Mouse (Mus musculus) liver, adult 2 months (tissue): ENCODE measurements at regions not wholly inside any gene's neighbourhood (a gene's known extent, or its start where the extent isn't known, plus 50 kb on each side); places are given as distances from the start of the nearest gene placed in this dataset.

Experiments used
- DNase-seq: peaks from one replicate; pipeline ENCODE4 v3.0.0-alpha.2; 2011; ENCODE audit warnings: low read depth, low spot score; ENCODE audit errors: extremely low read depth
- H3K27ac ChIP-seq: fragments of 200-500 bp; replicated peaks from 2 replicates; pipeline ENCODE4 v1.5.1; 2012; ENCODE audit warnings: low read depth, mild to moderate bottlenecking, control low read depth, inconsistent platforms, low read length; ENCODE audit not compliant: insufficient read depth
- H3K27me3 ChIP-seq: fragments of 200-500 bp; 2 replicates; pipeline ENCODE4 v1.6.1; 2012; ENCODE audit warnings: mild to moderate bottlenecking, moderate library complexity, low read length, inconsistent platforms; ENCODE audit not compliant: control insufficient read depth, insufficient read depth
- H3K36me3 ChIP-seq: fragments of 200-500 bp; 2 replicates; pipeline ENCODE4 v1.6.1; 2012; ENCODE audit warnings: low read length, inconsistent platforms; ENCODE audit not compliant: control insufficient read depth, insufficient read depth
- H3K4me1 ChIP-seq: fragments of 200-500 bp; 2 replicates; pipeline ENCODE4 v1.6.1; 2011; ENCODE audit warnings: low read length; ENCODE audit not compliant: control insufficient read depth, insufficient read depth
- H3K4me3 ChIP-seq: fragments of 200-500 bp; 2 replicates; pipeline ENCODE4 v1.5.1; 2011; ENCODE audit warnings: low read depth, mild to moderate bottlenecking, control low read depth, low read length, moderate library complexity; ENCODE audit not compliant: insufficient read depth
- H3K79me2 ChIP-seq: fragments of 200-500 bp; 2 replicates; pipeline ENCODE4 v1.6.1; 2012; ENCODE audit warnings: inconsistent platforms, mild to moderate bottlenecking, low read length, moderate library complexity; ENCODE audit not compliant: control insufficient read depth, insufficient read depth
- H3K9ac ChIP-seq: fragments of 200-500 bp; 2 replicates; pipeline ENCODE4 v1.6.1; 2012; ENCODE audit warnings: low read depth, mild to moderate bottlenecking, control low read depth, inconsistent platforms, low read length
- CTCF ChIP-seq: fragments of 200-500 bp; IDR thresholded peaks from 2 replicates; pipeline ENCODE4 v1.5.1; 2011; ENCODE audit warnings: low read depth, low read length, control low read depth
- POLR2A ChIP-seq: fragments of 200-500 bp; IDR thresholded peaks from 2 replicates; pipeline ENCODE4 v1.6.1; 2011; ENCODE audit warnings: low read length, control low read depth; ENCODE audit not compliant: insufficient read depth; ENCODE audit errors: extremely low read depth
- WGBS: fragments of 180-500 bp; shearing (Covaris S2); methylation state at CpG from one replicate; pipeline ENCODE4 v1.1.7; 2018; 5-methylcytosine and 5-hydroxymethylcytosine counted together

GRCm38 (mm10) chr1:76466562-76466961 is 920.5 kb downstream of the Slc4a3 start:
- TF ChIP-seq POLR2A, result no peak

GRCm38 (mm10) chr1:76484193-76484592 is 938.1 kb downstream of the Slc4a3 start:
- H3K79me2 ChIP-seq, result no peaks in the 10 kb centered on the region
- H3K36me3 ChIP-seq, result no peaks in the 10 kb centered on the region
- H3K4me3 ChIP-seq, result no peak overlapping the region
- DNase-seq, result no peak
- TF ChIP-seq POLR2A, result no peak
- TF ChIP-seq CTCF, result no peak
- H3K27me3 ChIP-seq, result no peaks in the 10 kb centered on the region
- H3K4me1 ChIP-seq, result no peaks in the 10 kb centered on the region
- 85% methylated on average over 4 of the region's 4 CpGs for WGBS
- no peak overlapping the region for H3K27ac ChIP-seq
- no peak overlapping the region for H3K9ac ChIP-seq

More at GRCm38 (mm10) chr1:76466562-76466961, 920.5 kb downstream of the Slc4a3 start:
- WGBS, result 91% methylated on average over 2 of the region's 2 CpGs
- Histone ChIP-seq H3K9ac (no peak overlapping the region), H3K27me3 (no peaks in the 10 kb centered on the region), H3K36me3 (no peaks in the 10 kb centered on the region), H3K4me3 (no peak overlapping the region), H3K79me2 (no peaks in the 10 kb centered on the region), H3K4me1 (no peaks in the 10 kb centered on the region), H3K27ac (no peak overlapping the region)
- DNase-seq, result no peak

- Histone ChIP-seq H3K79me2 (no peaks in the 10 kb centered on the region), H3K27me3 (no peaks in the 10 kb centered on the region), H3K4me3 (no peak overlapping the region), H3K4me1 (no peaks in the 10 kb centered on the region), H3K9ac (no peak overlapping the region), H3K27ac (no peak overlapping the region), H3K36me3 (no peaks in the 10 kb centered on the region)
- WGBS, result 89% methylated on average over 4 of the region's 4 CpGs
- no peak for DNase-seq
- TF ChIP-seq POLR2A, result no peak
- no peak for TF ChIP-seq CTCF
Measured at GRCm38 (mm10) chr1:76487481-76487880, 941.4 kb downstream of the Slc4a3 start.

- H3K27me3 ChIP-seq, result no peaks in the 10 kb centered on the region
- H3K4me3 ChIP-seq, result no peak overlapping the region
- H3K36me3 ChIP-seq, result no peaks in the 10 kb centered on the region
- 74% methylated on average over 12 of the region's 12 CpGs for WGBS
- no peaks in the 10 kb centered on the region for H3K4me1 ChIP-seq
- DNase-seq, result peak; percentile 25
- no peak overlapping the region for H3K27ac ChIP-seq
- TF ChIP-seq CTCF (no peak), POLR2A (no peak)
- no peaks in the 10 kb centered on the region for H3K79me2 ChIP-seq
- H3K9ac ChIP-seq, result no peak overlapping the region
Measured at GRCm38 (mm10) chr1:76489681-76490492, 943.8 kb downstream of the Slc4a3 start.

- Histone ChIP-seq H3K4me1 (no peaks in the 10 kb centered on the region), H3K79me2 (no peaks in the 10 kb centered on the region), H3K27ac (no peak overlapping the region), H3K36me3 (no peaks in the 10 kb centered on the region), H3K9ac (no peak overlapping the region), H3K27me3 (no peaks in the 10 kb centered on the region), H3K4me3 (no peak overlapping the region)
- whole genome bisulfite sequencing, result 68% methylated on average over 7 of the region's 7 CpGs
- DNase-seq, result no peak
- TF ChIP-seq CTCF, result no peak
- TF ChIP-seq POLR2A, result no peak
Measured at GRCm38 (mm10) chr1:76490719-76491118, 944.7 kb downstream of the Slc4a3 start.

GRCm38 (mm10) chr1:76491187-76491586 is 945.1 kb downstream of the Slc4a3 start:
- Histone ChIP-seq H3K27ac (no peak overlapping the region), H3K4me3 (no peak overlapping the region), H3K36me3 (no peaks in the 10 kb centered on the region), H3K4me1 (no peaks in the 10 kb centered on the region), H3K79me2 (no peaks in the 10 kb centered on the region), H3K27me3 (no peaks in the 10 kb centered on the region), H3K9ac (no peak overlapping the region)
- 85% methylated on average over 4 of the region's 4 CpGs for WGBS
- TF ChIP-seq POLR2A (no peak), CTCF (no peak)
- DNase-seq, result no peak
